Mouse (Mus musculus): ENCODE data around the gene Cct2. TPM values are rescaled to one million over a fixed set of nuclear protein-coding genes. Genes with fewer than 3 reads are reported as not detected.

Gene Cct2
- 137 and 138 TPM in 2 replicates for polyA plus RNA-seq (2012; rRNA removed)

DNA sequence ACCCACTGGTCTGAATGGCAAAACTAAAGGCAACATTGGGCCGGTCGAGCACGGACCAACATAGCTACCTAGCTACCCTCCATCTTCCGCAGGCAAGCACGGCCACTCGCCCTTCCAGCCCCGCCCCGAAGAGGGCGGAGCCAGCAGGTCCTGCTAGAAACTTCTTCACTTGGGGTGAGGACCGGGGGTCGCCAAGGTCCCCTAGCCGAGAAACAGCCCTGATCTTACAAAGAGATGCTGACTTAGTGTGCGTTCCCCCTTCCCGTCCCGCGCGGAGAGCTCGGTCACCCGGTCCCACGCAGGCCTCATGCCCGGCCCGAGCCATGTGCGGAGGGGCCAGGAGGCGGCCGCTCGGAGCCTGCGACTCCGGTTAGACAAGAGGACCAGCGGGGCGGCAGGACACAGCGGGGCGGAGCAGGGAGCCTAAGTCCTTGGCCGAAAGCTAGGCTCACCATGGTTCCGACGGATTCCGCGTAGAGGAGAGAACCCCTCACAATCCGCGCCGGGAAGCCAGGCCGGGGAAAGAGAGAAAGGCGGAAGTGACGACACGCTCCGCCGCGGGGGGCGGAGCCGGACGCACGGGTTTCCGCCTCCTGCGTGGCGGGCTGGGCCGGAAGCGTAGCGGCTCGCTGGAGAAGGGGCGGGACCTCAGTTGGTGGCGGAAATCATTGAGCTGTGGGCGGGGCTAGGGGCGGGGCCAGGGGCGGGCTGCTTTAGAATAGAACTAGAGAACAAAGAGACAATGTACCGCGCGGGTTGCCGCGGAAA is at the start of gene Cct2:
Cct2 (minus strand) TSS at position 561 of the 768 bp plus-strand sequence.
- peak; percentile 82 for TF ChIP-seq POLR2A (IDR thresholded peaks at IDR 0.05; ENCODE audit: extremely low read depth, insufficient read depth, low read length)
- no peak for TF ChIP-seq CTCF (IDR thresholded peaks at IDR 0.05; ENCODE audit: extremely low read depth, insufficient read depth, low read length)
- no peak within 1 kb of the TSS for H3K27ac ChIP-seq (ENCODE audit: insufficient read depth, low read length)
- peak within 1 kb of the TSS; percentile 78 for H3K4me3 ChIP-seq (ENCODE audit: insufficient read depth, low read length)
- peaks cover 2% of the 10 kb centered on the region; the same call in 1 of the 2 replicates for H3K4me1 ChIP-seq (ENCODE audit: control insufficient read depth, insufficient read depth, low read length)

- TF ChIP-seq POLR2A (IDR thresholded peaks at IDR 0.05; ENCODE audit: extremely low read depth, insufficient read depth, low read length) (no peak), CTCF (IDR thresholded peaks at IDR 0.05; ENCODE audit: extremely low read depth, insufficient read depth, low read length) (no peak)
- peaks cover 4% of the 10 kb centered on the region; the same call in 1 of the 2 replicates for H3K4me1 ChIP-seq (ENCODE audit: control insufficient read depth, insufficient read depth, low read length)
- no peak overlapping the region for H3K4me3 ChIP-seq (ENCODE audit: insufficient read depth, low read length)
- no peak overlapping the region for H3K27ac ChIP-seq (ENCODE audit: insufficient read depth, low read length)
Observed at GRCm38 (mm10) chr10:117112545-117112944, 48.9 kb upstream of the Cct2 start.

DNA sequence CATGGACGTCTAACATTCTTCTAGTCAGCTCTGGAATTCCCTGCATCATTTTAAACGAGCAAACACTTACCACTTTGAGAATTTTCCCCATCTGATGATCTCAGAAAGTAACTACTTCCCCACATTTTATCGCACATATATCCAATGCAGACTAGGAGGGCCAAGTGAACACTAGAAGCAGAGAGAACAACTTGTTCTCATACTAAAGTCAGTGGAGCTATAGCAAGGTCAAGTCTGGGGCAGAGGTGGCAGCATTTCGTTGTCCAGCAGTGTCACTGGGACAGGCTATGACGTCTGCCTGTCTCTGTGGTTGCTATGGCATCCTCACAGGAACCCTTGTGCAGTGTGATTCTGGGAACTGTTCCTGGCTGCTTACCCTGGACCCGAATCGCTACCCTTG is 47.8 kb upstream of the Cct2 start:
- Histone ChIP-seq H3K4me3 (ENCODE audit: insufficient read depth, low read length) (no peak overlapping the region), H3K27ac (ENCODE audit: insufficient read depth, low read length) (no peak overlapping the region), H3K4me1 (ENCODE audit: control insufficient read depth, insufficient read depth, low read length) (peaks cover 4% of the 10 kb centered on the region; the same call in 1 of the 2 replicates)
- TF ChIP-seq POLR2A (IDR thresholded peaks at IDR 0.05; ENCODE audit: extremely low read depth, insufficient read depth, low read length) (no peak), CTCF (IDR thresholded peaks at IDR 0.05; ENCODE audit: extremely low read depth, insufficient read depth, low read length) (no peak)

- H3K27ac ChIP-seq (ENCODE audit: insufficient read depth, low read length), result no peak overlapping the region
- H3K4me1 ChIP-seq (ENCODE audit: control insufficient read depth, insufficient read depth, low read length), result 0 out of 2 replicates have a peak, but pooled peaks cover 2% of the 10 kb centered on the region
- no peak overlapping the region for H3K4me3 ChIP-seq (ENCODE audit: insufficient read depth, low read length)
- no peak for TF ChIP-seq POLR2A (IDR thresholded peaks at IDR 0.05; ENCODE audit: extremely low read depth, insufficient read depth, low read length)
- TF ChIP-seq CTCF (IDR thresholded peaks at IDR 0.05; ENCODE audit: extremely low read depth, insufficient read depth, low read length), result no peak
Observed at GRCm38 (mm10) chr10:117110271-117110670, 46.7 kb upstream of the Cct2 start.

- Histone ChIP-seq H3K27ac (ENCODE audit: insufficient read depth, low read length) (no peak overlapping the region), H3K4me1 (ENCODE audit: control insufficient read depth, insufficient read depth, low read length) (no peaks in the 10 kb centered on the region), H3K4me3 (ENCODE audit: insufficient read depth, low read length) (no peak overlapping the region)
- no peak for TF ChIP-seq POLR2A (IDR thresholded peaks at IDR 0.05; ENCODE audit: extremely low read depth, insufficient read depth, low read length)
- TF ChIP-seq CTCF (IDR thresholded peaks at IDR 0.05; ENCODE audit: extremely low read depth, insufficient read depth, low read length), result no peak
Observed at GRCm38 (mm10) chr10:117106686-117107085, 43.1 kb upstream of the Cct2 start.

GRCm38 (mm10) chr10:117106244-117106643 is 42.6 kb upstream of the Cct2 start:
- no peak overlapping the region for H3K4me3 ChIP-seq (ENCODE audit: insufficient read depth, low read length)

GRCm38 (mm10) chr10:117105015-117105414 is 41.4 kb upstream of the Cct2 start:
- Histone ChIP-seq H3K27ac (ENCODE audit: insufficient read depth, low read length) (no peak overlapping the region), H3K4me1 (ENCODE audit: control insufficient read depth, insufficient read depth, low read length) (no peaks in the 10 kb centered on the region; the same call in 1 of the 2 replicates), H3K4me3 (ENCODE audit: insufficient read depth, low read length) (no peak overlapping the region)
- no peak for TF ChIP-seq POLR2A (IDR thresholded peaks at IDR 0.05; ENCODE audit: extremely low read depth, insufficient read depth, low read length)
- TF ChIP-seq CTCF (IDR thresholded peaks at IDR 0.05; ENCODE audit: extremely low read depth, insufficient read depth, low read length), result no peak

More at GRCm38 (mm10) chr10:117106244-117106643, 42.6 kb upstream of the Cct2 start:
- no peaks in the 10 kb centered on the region; the same call in 1 of the 2 replicates for H3K4me1 ChIP-seq (ENCODE audit: control insufficient read depth, insufficient read depth, low read length)
- H3K27ac ChIP-seq (ENCODE audit: insufficient read depth, low read length), result no peak overlapping the region
- TF ChIP-seq POLR2A (IDR thresholded peaks at IDR 0.05; ENCODE audit: extremely low read depth, insufficient read depth, low read length), result no peak
- no peak for TF ChIP-seq CTCF (IDR thresholded peaks at IDR 0.05; ENCODE audit: extremely low read depth, insufficient read depth, low read length)

GRCm38 (mm10) chr10:117103854-117104598 is 40.4 kb upstream of the Cct2 start:
- TF ChIP-seq POLR2A (IDR thresholded peaks at IDR 0.05; ENCODE audit: extremely low read depth, insufficient read depth, low read length) (no peak), CTCF (IDR thresholded peaks at IDR 0.05; ENCODE audit: extremely low read depth, insufficient read depth, low read length) (no peak)
- Histone ChIP-seq H3K4me3 (ENCODE audit: insufficient read depth, low read length) (no peak overlapping the region), H3K27ac (ENCODE audit: insufficient read depth, low read length) (no peak overlapping the region), H3K4me1 (ENCODE audit: control insufficient read depth, insufficient read depth, low read length) (no peaks in the 10 kb centered on the region; the same call in 1 of the 2 replicates)

DNA sequence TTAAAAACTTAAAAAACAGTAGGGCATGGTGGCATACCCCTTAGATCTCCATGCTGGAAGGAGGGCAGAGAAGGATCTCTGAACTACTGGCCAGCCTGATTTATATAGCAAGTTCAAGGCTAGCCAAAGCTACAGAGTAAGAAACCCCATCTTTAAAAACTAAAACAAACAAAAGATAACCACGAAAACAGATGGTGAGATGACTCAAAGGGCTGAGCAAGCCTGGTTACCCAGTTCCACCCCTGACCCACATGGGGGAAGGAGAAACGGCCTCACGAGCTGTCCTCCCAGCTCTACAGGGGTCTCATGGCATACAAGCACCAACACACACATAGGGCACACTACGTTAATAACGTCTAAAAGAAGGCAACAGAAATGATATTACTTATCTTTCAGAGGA is 36.6 kb upstream of the Cct2 start:
- no peak overlapping the region for H3K4me3 ChIP-seq (ENCODE audit: insufficient read depth, low read length)
- no peak overlapping the region for H3K27ac ChIP-seq (ENCODE audit: insufficient read depth, low read length)
- no peak for TF ChIP-seq CTCF (IDR thresholded peaks at IDR 0.05; ENCODE audit: extremely low read depth, insufficient read depth, low read length)
- TF ChIP-seq POLR2A (IDR thresholded peaks at IDR 0.05; ENCODE audit: extremely low read depth, insufficient read depth, low read length), result no peak
- no peaks in the 10 kb centered on the region; the same call in 1 of the 2 replicates for H3K4me1 ChIP-seq (ENCODE audit: control insufficient read depth, insufficient read depth, low read length)

Measured in cortical plate, adult 2 months (tissue).